Mouse (Mus musculus): Measurements from ENCODE around the gene Slc9a2. TPM values are rescaled to one million over a fixed set of nuclear protein-coding genes. Genes with fewer than 3 reads are reported as not detected.

Slc9a2 gene
- total RNA-seq, 2 experiments from 2014 or later = 1.6 to 2.5 TPM

DNA sequence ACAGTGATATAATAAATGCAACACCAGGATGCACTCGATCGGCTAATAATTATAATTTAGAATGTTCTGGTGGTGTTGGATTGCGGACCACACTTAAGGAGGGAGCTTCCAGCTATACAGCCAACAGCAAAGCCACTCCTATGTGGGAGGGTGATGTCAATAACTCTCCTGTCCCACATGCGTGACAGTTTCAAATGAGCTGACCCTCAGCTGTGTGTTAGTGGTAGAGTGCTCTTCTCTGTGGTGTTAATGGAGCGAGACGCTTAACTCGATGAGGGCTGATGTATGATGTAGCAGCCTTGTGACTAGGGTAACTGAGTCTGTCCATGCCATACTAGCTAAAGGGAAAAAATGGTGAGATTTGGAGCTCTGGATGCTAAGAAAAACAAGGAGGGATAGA is 103.1 kb downstream of the Slc9a2 start:
- intact Hi-C loops (cut with DNase I) = no loop called here
- DNase-seq = no peak

DNA sequence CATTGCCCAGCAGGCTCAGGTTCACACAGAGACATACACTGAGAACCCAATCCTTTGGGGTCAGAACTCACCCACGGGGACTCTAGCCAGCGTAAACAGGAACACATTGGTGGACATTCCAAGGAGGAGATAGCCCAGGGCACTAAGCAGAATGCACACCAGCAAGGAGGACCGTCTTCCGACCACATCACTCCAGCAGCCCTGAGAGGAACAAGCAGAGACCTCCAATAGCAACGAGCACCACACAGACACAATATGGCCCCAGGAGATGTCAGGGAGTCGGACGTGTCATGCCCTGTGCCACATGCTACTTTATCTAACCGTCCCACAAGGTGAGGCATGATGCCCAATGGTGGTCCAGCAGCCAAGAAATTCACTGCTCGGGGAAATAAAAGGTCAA is 103.9 kb downstream of the Slc9a2 start:
- intact Hi-C loops (cut with DNase I) = no loop called here
- no peak for DNase-seq

GRCm38 (mm10) chr1:40785876-40786445 is 105.6 kb downstream of the Slc9a2 start:
- intact Hi-C loops (cut with DNase I) = no loop called here
- no peak for DNase-seq

DNA sequence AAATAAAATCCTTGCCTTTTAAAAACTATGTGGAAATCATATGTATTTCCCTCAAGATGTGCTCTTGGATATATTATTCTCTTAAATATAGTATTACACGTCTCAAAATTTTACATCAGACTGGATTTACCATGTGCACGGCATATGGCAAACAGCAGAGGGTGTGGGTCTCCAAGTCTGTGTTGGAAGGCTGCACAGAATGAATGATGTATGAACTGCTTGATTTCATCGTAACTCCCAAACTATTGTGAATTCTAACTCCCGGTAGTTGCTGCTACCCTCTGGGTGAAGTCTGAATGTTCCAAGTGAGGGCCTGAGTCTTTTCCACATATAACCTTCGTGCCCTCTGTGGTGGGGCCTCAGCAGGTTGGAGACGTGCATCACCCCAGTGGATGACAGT is 108.6 kb downstream of the Slc9a2 start:
- no peak for DNase-seq
- intact Hi-C loops (cut with DNase I) = no loop called here

DNA sequence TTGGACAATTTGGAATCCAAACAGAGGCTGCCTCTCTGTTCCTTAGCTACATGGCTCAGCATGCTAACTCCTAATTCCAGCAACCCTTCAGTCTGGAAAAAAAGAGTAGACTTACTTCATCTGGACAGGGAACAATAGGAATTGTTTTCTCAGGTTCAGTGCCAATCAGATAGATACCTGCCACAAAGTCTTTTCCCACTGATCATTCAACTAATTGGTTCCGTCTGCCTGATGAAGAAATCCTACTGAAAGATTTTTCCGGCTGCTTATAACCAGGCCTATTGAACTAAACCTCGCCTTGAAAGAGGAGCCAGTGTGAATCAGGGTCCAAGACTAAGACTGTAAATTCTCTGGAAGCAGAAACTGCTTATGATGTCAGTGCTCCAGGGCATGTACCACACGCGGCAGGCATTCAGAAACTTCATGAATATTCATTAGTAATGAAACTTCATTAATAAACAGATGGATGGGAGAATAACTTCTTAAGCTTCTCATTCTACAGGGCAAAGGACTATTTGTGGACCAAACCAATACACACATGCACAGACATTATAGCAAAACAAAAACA is 109.4 kb downstream of the Slc9a2 start:
- intact Hi-C loops (cut with DNase I) = no loop called here
- DNase-seq = no peak

DNA sequence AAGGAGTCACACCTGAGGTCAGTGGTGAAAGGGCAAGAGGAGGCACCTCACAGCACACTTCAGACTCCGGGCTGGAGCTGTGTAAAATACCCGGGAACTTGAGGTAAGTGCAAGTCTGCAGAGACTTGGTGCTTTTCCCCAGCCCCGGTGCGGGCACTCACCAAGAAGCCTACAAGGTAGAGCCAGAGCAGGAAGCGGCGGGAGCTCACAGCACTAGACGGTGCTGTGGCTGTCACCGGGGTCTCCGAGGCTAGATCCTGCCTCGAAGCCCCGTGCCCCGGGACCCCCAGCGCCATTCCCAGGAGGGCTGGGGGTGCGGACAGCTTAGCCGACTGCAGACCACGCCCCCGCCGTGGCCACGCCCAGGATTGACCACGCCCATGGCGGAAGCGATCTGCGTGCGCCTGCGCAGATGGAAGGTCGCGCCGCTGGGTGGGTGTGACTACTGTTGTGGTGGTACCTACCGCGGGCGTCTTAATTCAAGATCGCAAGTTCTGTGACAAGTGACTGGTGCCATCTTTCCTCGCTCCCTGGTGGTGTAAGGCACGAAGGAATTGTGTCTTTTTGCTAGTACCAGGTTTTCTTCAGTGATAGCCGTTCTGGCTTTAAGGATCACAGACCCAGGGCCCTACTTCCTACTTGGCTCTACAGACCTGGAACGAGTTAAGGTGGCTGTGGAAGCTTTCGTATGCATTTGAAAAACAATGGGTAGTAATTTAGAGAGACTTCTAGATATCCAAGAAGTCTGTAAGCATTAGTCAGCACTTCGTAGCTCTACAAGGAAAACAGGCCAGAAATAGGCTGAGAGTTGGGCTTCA is 110.2 kb downstream of the Slc9a2 start, which contains the start of gene Mfsd9:
TSS of gene Mfsd9 (minus strand) at position 364 of the 818 bp plus-strand sequence.
- intact Hi-C loops (cut with DNase I) = no loop called here
- peak; percentile 93 for DNase-seq

GRCm38 (mm10) chr1:40795508-40795907 is 115.1 kb downstream of the Slc9a2 start:
- intact Hi-C loops (cut with DNase I) = loop anchor here (5.0 kb wide), 1 partner anchor 47 kb away; no protein-coding TSS in a partner anchor
- DNase-seq = no peak

DNA sequence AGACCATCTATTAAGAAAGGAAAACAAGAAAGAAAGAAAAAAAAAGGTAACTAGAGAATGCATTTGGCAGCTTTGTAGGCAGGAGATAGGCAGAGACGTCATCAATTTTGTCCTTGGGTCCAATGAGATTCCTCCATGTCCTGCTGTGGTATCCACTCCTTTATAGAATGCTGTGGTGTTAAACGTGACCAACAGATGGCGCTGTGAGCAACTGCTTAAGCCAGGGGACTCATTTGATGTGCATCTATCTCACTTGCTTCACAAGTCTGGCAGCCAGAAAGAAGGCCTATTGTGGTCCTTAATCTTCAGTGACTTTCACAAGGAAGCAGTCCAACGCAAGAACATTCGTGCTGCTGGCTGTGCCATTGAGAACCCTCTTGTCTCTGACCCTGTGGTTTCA is 117.0 kb downstream of the Slc9a2 start:
- intact Hi-C loops (cut with DNase I) = loop anchor here (5.0 kb wide), 1 partner anchor 45 kb away; no protein-coding TSS in a partner anchor
- DNase-seq = peak; percentile 60

DNA sequence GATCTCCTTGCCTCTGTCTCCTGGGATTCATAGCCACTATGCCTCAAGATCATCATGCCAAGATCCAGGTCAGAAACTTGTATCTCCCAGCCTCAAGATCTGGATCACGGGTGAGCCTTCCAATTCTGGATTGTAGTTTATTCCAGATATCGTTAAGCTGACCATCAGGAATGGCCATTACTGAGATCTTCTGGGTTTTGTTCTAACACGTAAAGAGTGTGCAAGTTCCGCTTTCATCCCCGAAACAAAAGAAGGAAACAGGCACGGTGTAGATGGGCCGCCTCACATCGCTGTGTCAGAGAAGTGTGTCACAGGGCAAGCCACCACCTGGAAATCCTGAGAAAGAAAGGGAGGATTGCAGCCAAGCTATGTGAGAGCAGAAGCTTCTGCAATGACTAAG is 118.7 kb downstream of the Slc9a2 start:
- no peak for DNase-seq
- intact Hi-C loops (cut with DNase I) = loop anchor here (5.0 kb wide), 1 partner anchor 43 kb away; no protein-coding TSS in a partner anchor

GRCm38 (mm10) chr1:40800908-40801307 is 120.5 kb downstream of the Slc9a2 start:
- no peak for DNase-seq
- intact Hi-C loops (cut with DNase I) = no loop called here

DNA sequence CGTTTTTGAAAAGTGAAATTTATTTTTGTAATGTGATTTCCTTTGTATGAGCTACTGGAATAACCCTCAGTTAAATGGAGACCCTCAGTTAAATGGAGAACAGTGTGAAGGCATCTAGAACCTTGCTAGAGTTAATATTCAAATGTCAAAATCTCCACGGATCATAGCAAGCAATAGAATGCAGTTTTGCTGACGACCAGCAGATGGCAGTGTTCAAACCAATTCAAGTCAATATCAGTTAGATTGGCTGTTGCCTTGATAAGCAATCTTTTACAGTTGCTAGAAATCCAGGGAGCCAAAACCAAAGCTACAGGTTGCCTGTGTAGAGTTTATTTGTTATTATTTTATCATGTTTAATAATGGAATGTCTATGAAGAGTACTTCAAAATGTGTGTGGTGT is 122.4 kb downstream of the Slc9a2 start:
- intact Hi-C loops (cut with DNase I) = no loop called here
- peak; percentile 45 for DNase-seq

- intact Hi-C loops (cut with DNase I) = no loop called here
- no peak for DNase-seq
Measured at GRCm38 (mm10) chr1:40804118-40804517, 123.7 kb downstream of the Slc9a2 start.

GRCm38 (mm10) chr1:40805351-40805750 is 125.0 kb downstream of the Slc9a2 start, which contains the start of gene Tmem182:
Tmem182 (plus strand) TSS chr1:40805601.
- intact Hi-C loops (cut with DNase I) = no loop called here
- DNase-seq = no peak

- intact Hi-C loops (cut with DNase I) = no loop called here
Measured at GRCm38 (mm10) chr1:40805891-40806290, 125.5 kb downstream of the Slc9a2 start.

DNA sequence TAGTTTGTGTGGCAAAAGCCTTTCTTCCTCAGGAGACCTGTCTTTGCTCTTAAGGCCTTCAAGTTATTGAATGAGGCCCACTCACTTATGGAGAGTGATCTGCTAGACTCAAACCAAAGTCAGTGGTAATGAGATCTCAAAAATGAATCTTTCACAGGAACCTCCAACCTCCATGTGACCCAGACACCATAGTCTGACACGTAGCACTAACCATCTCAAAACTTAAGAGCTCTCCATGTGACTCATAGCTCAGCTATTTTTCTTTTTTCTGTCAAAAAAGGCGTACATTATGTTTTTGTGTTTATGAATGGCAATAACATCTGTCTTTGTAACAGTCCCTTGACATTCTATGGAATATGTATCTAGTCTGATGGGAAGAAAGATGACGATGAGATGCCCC is 128.3 kb downstream of the Slc9a2 start:
- DNase-seq = no peak
- intact Hi-C loops (cut with DNase I) = no loop called here

More at GRCm38 (mm10) chr1:40805891-40806290, 125.5 kb downstream of the Slc9a2 start:
- DNase-seq = no peak

DNA sequence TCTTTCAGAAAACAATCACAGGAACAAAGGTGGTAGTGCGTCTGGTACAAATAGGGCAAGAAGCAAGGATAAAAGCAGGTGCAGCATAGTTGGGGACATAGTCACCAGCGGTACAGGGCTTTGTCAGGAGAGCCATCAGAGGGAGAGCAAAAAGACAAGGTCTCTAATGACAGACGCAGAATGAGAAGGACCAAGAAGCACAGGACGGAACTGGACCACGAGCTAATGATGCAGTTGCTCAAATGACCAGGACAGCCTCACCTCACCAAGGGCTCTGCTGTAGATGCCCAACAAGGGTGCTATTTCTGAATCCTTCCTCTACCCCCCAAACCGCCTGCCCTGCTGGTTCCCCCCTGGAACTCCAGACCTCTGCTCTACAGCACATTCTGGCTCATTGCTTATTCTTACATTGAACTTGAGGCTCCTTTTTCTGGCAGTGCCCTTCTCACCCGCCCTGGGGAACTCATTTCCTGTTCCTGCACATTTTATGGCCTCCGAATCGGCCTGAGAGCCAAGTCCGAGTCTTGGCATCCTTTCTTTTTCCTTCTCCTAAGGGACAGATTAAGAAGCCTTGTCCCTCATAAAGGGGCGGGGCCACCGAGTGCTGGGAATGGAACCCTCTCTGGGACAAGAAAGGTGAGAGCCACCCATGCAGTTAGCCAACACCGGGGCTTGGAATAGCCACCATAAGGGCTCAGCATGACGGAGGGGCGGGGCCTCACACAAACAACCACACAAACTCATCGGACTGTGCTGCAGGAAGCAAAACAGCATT is 134.9 kb downstream of the Slc9a2 start:
- no peak for DNase-seq
- intact Hi-C loops (cut with DNase I) = no loop called here

Other genes starting within 250 kb of the Slc9a2 start
- not detected for gene Il18r1, start 215.0 kb upstream of the Slc9a2 start, total RNA-seq (2021)
- gene Il18rap, start 165.2 kb upstream of the Slc9a2 start, total RNA-seq (2021) = under 1 TPM; 0.12 TPM
- 1 to 10 TPM in 1 of 2 experiments, under 1 TPM in 1; 0.24 to 1.8 TPM for gene Slc9a4, start 100.5 kb upstream of the Slc9a2 start, total RNA-seq (2021)
- 1 to 10 TPM; 9.1 to 9.7 TPM for gene Mfsd9, start 110.1 kb downstream of the Slc9a2 start, total RNA-seq (2021)
- under 1 TPM in 1 of 2 experiments, not detected in 1; 0.18 TPM for gene Tmem182, start 125.0 kb downstream of the Slc9a2 start, total RNA-seq (2021)